ENCODE assay signal across 22 mouse cellular contexts in the genomic region with DNA sequence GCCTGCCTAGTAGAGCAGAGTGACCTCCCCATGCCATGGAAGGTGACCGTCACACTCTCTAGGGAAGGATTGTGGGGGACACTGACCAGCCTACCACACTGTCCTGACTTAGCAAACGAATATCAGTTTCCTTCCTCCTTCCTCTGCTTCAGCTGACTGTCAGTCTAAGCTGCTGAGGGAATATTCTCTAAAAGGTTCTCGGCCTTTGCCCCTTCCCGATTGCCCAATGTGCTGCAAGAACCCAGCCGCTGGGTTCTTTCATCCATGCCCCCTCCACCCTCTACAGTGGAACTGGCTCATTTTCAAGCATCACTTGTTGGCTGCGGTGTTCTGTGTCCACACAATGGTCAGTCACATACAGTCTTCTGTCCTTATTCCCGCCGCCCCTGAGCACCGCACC.
"Had no signal": no experiment of that assay in that cellular context is flagged by ENCODE, and none has a peak within 500 bp of the region (broad histone marks: within the 10 kb centered on the region; RNA-seq: fewer than 3 reads in every experiment).

No protein-coding gene starts in this region.

- DNase-seq: kidney, adult 18-20 months; layer of hippocampus, postnatal 36 days; lung, adult 18-20 months; lung, postnatal 10 days; lung, postnatal 36 days; retina, postnatal 1 day; right cerebral cortex, postnatal 25 days; spleen, adult 18-20 months; thymus, postnatal 25 days had no signal

- H3K9me3 ChIP-seq: limb, embryonic 12.5 days; limb, embryonic 15.5 days; lung, embryonic 15.5 days; midbrain, embryonic 10.5 days; midbrain, embryonic 13.5 days; neural tube, embryonic 13.5 days; stomach, embryonic 15.5 days had no signal

- H3K4me3 ChIP-seq: left cerebral cortex, adult 2 months; limb, embryonic 12.5 days; limb, embryonic 15.5 days; lung, embryonic 15.5 days; midbrain, embryonic 10.5 days; midbrain, embryonic 13.5 days; myocyte; neural tube, embryonic 13.5 days; stomach, embryonic 15.5 days had no signal

- H3K27me3 ChIP-seq: limb, embryonic 15.5 days; lung, embryonic 15.5 days; stomach, embryonic 15.5 days had no signal

- H3K36me3 ChIP-seq: limb, embryonic 12.5 days; limb, embryonic 15.5 days; lung, embryonic 15.5 days; midbrain, embryonic 10.5 days; midbrain, embryonic 13.5 days; neural tube, embryonic 13.5 days; stomach, embryonic 15.5 days had no signal

- H3K9ac ChIP-seq: limb, embryonic 12.5 days; limb, embryonic 15.5 days; lung, embryonic 15.5 days; midbrain, embryonic 13.5 days; neural tube, embryonic 13.5 days; stomach, embryonic 15.5 days had no signal

- H3K4me2 ChIP-seq: limb, embryonic 12.5 days; limb, embryonic 15.5 days; lung, embryonic 15.5 days; midbrain, embryonic 13.5 days; neural tube, embryonic 13.5 days; stomach, embryonic 15.5 days had no signal

- H3K27ac ChIP-seq: kidney, postnatal 0 days; left cerebral cortex, adult 2 months; limb, embryonic 12.5 days; limb, embryonic 15.5 days; lung, embryonic 15.5 days; midbrain, embryonic 10.5 days; midbrain, embryonic 13.5 days; neural tube, embryonic 13.5 days; stomach, embryonic 15.5 days had no signal

- ATAC-seq: inflammation-experienced regulatory T-cells, adult 6 months; intestine, embryonic 16.5 days; midbrain, embryonic 13.5 days; midbrain, embryonic 16.5 days had no signal
